In genomic region chr6:41646672-41647071, GRCm38 (mm10) we compare ENCODE assay signal across 24 mouse cellular contexts. TPM values are rescaled to one million over a fixed set of nuclear protein-coding genes. Genes with fewer than 3 reads are reported as not detected.
"Had no signal": no experiment of that assay in that cellular context is flagged by ENCODE, and none has a peak within 500 bp of the region (broad histone marks: within the 10 kb centered on the region; RNA-seq: fewer than 3 reads in every experiment).

No protein-coding gene starts in this region.

- H3K4me1 ChIP-seq: neural tube, embryonic 12.5 days; neural tube, embryonic 13.5 days; neural tube, embryonic 15.5 days; stomach, embryonic 15.5 days had no signal

- H3K9me3 ChIP-seq: neural tube, embryonic 12.5 days; neural tube, embryonic 13.5 days; neural tube, embryonic 15.5 days; stomach, embryonic 15.5 days had no signal

- H3K27me3 ChIP-seq: neural tube, embryonic 12.5 days; neural tube, embryonic 13.5 days; neural tube, embryonic 15.5 days; stomach, embryonic 15.5 days had no signal

- H3K9ac ChIP-seq: neural tube, embryonic 12.5 days; neural tube, embryonic 13.5 days; neural tube, embryonic 15.5 days; stomach, embryonic 15.5 days had no signal

- H3K27ac ChIP-seq: neural tube, embryonic 12.5 days; neural tube, embryonic 13.5 days; neural tube, embryonic 15.5 days; stomach, embryonic 15.5 days; stomach, postnatal 0 days had no signal

- DNase-seq: right cerebral cortex, adult 18-20 months; right cerebral cortex, postnatal 14 days; right cerebral cortex, postnatal 25 days; right cerebral cortex, postnatal 4 days; spleen, adult 18-20 months; thymus, adult 18-20 months; thymus, adult 2 months; thymus, postnatal 14 days; thymus, postnatal 25 days; thymus, postnatal 36 days; thymus, postnatal 4 days had no signal

- H3K36me3 ChIP-seq: neural tube, embryonic 12.5 days; neural tube, embryonic 13.5 days; neural tube, embryonic 15.5 days; stomach, embryonic 15.5 days had no signal

- H3K4me3 ChIP-seq: neural tube, embryonic 12.5 days; neural tube, embryonic 13.5 days; neural tube, embryonic 15.5 days; stomach, embryonic 15.5 days had no signal

- H3K4me2 ChIP-seq: neural tube, embryonic 12.5 days; neural tube, embryonic 13.5 days; neural tube, embryonic 15.5 days; stomach, embryonic 15.5 days had no signal

RNA-seq across cellular contexts. Expression of gene Trpv6, which starts 10.5 kb away (rescaled TPM):
- total RNA-seq: neutrophil, adult 5-6 weeks had no signal

RNA-seq across cellular contexts. Expression of gene Trpv5, which starts 33.9 kb away (rescaled TPM):
- total RNA-seq: neutrophil, adult 5-6 weeks had no signal
- polyA plus RNA-seq: neural tube, embryonic 12.5 days; neural tube, embryonic 13.5 days; neural tube, embryonic 14.5 days; neural tube, embryonic 15.5 days; small intestine, adult 2 months; stomach, embryonic 14.5 days; stomach, embryonic 16.5 days; stomach, postnatal 0 days; thymus, adult 2 months; urinary bladder, adult 2 months had no signal

RNA-seq across cellular contexts. Expression of gene Llcfc1, which starts 37.6 kb away (rescaled TPM):
- total RNA-seq: neutrophil, adult 5-6 weeks had no signal
- polyA plus RNA-seq: neural tube, embryonic 12.5 days; neural tube, embryonic 13.5 days; neural tube, embryonic 14.5 days; neural tube, embryonic 15.5 days; small intestine, adult 2 months; spleen, adult 2 months; stomach, postnatal 0 days; thymus, adult 2 months; thymus, postnatal 0 days; urinary bladder, adult 2 months had no signal

RNA-seq across cellular contexts. Expression of gene Kel, which starts 57.5 kb away (rescaled TPM):
- polyA plus RNA-seq: small intestine, adult 2 months; urinary bladder, adult 2 months had no signal
